Mouse (Mus musculus) adrenal gland, postnatal 14 days (tissue): ENCODE measurements around the gene Kcnip4. TPM values are rescaled to one million over a fixed set of nuclear protein-coding genes. Genes with fewer than 3 reads are reported as not detected.

Experiments used
- DNase-seq: peaks from one replicate; pipeline ENCODE4 v3.0.0; 2021; ENCODE audit warnings: mixed read lengths
- total RNA-seq: library from RNA; stranded (reverse); gene quantifications from 2 replicates; pipeline ENCODE4 v1.2.3, GENCODE M21; 2021

The Kcnip4 gene
- total RNA-seq, 1 experiment from 2014 or later = 3.8 TPM

- no peak for DNase-seq
These were observed 168.3 kb downstream of the Kcnip4 start for GRCm38 (mm10) chr5:49356381-49356780.

- DNase-seq = no peak
These were observed 172.6 kb downstream of the Kcnip4 start for GRCm38 (mm10) chr5:49352061-49352460.

GRCm38 (mm10) chr5:49350126-49350909 is 174.4 kb downstream of the Kcnip4 start:
- DNase-seq = peak; percentile 50

- DNase-seq = no peak
These were observed 175.2 kb downstream of the Kcnip4 start for GRCm38 (mm10) chr5:49349541-49349940.

GRCm38 (mm10) chr5:49348511-49348910 is 176.2 kb downstream of the Kcnip4 start:
- DNase-seq = no peak

- DNase-seq = no peak
These were observed 180.1 kb downstream of the Kcnip4 start for GRCm38 (mm10) chr5:49344606-49345005.

GRCm38 (mm10) chr5:49337164-49337563 is 187.5 kb downstream of the Kcnip4 start:
- no peak for DNase-seq

- no peak for DNase-seq
These were observed 191.6 kb downstream of the Kcnip4 start for GRCm38 (mm10) chr5:49333063-49333462.

- no peak for DNase-seq
These were observed 195.7 kb downstream of the Kcnip4 start for GRCm38 (mm10) chr5:49329023-49329422.

GRCm38 (mm10) chr5:49318661-49319060 is 206.0 kb downstream of the Kcnip4 start:
- DNase-seq = no peak

GRCm38 (mm10) chr5:49317869-49318268 is 206.8 kb downstream of the Kcnip4 start:
- no peak for DNase-seq

- no peak for DNase-seq
These were observed 217.9 kb downstream of the Kcnip4 start for GRCm38 (mm10) chr5:49306796-49307195.

- no peak for DNase-seq
These were observed 219.4 kb downstream of the Kcnip4 start for GRCm38 (mm10) chr5:49305321-49305720.

- DNase-seq = no peak
These were observed 226.1 kb downstream of the Kcnip4 start for GRCm38 (mm10) chr5:49298654-49299053.

- DNase-seq = no peak
These were observed 232.3 kb downstream of the Kcnip4 start for GRCm38 (mm10) chr5:49292421-49292820.

- DNase-seq = no peak
These were observed 232.9 kb downstream of the Kcnip4 start for GRCm38 (mm10) chr5:49291801-49292200.

- DNase-seq = peak; percentile 4
These were observed 239.1 kb downstream of the Kcnip4 start for GRCm38 (mm10) chr5:49285455-49286135.

GRCm38 (mm10) chr5:49284776-49285175 is 239.9 kb downstream of the Kcnip4 start:
- no peak for DNase-seq

- DNase-seq = no peak
These were observed 241.3 kb downstream of the Kcnip4 start for GRCm38 (mm10) chr5:49283403-49283802.

GRCm38 (mm10) chr5:49271864-49272263 is 252.8 kb downstream of the Kcnip4 start:
- no peak for DNase-seq

GRCm38 (mm10) chr5:49268807-49269206 is 255.9 kb downstream of the Kcnip4 start:
- DNase-seq = no peak

- DNase-seq = no peak
These were observed 265.4 kb downstream of the Kcnip4 start for GRCm38 (mm10) chr5:49259356-49259755.

GRCm38 (mm10) chr5:49256850-49257249 is 267.9 kb downstream of the Kcnip4 start:
- DNase-seq = no peak

- no peak for DNase-seq
These were observed 268.7 kb downstream of the Kcnip4 start for GRCm38 (mm10) chr5:49255983-49256382.
